Mouse (Mus musculus): ENCODE results near the gene Atf1. TPM values are rescaled to one million over a fixed set of nuclear protein-coding genes. Genes with fewer than 3 reads are reported as not detected.

Atf1 gene
- polyA plus RNA-seq, 2 experiments, result 24.9 to 29.7 TPM

GRCm38 (mm10) chr15:100201806-100202205 lies 25.8 kb upstream of the Atf1 start:
- no peaks in the 10 kb centered on the region; the same call in 1 of the 2 replicates for H3K36me3 ChIP-seq (replicated peaks; ENCODE audit: control insufficient read depth, insufficient read depth, low read depth)
- DNase-seq (ENCODE audit: low read depth in 3 of 3, low spot score in 3 of 3) (no peak), ATAC-seq (ENCODE audit: insufficient read depth) (no peak)
- TF ChIP-seq EP300 (IDR thresholded peaks at IDR 0.05; ENCODE audit: low read depth), result no peak
- no peak for TF ChIP-seq CTCF (IDR thresholded peaks at IDR 0.05; ENCODE audit: low read depth)
- WGBS (ENCODE audit: insufficient replicate concordance), result 68% methylated on average over 3 of the region's 3 CpGs
- no peaks in the 10 kb centered on the region for H3K9me3 ChIP-seq (ENCODE audit: control insufficient read depth, low read length)
- no peak overlapping the region for H3K4me2 ChIP-seq (ENCODE audit: low read depth)
- H3K27ac ChIP-seq, result no peak overlapping the region
- no peak overlapping the region for H3K9ac ChIP-seq (replicated peaks)
- H3K4me1 ChIP-seq (replicated peaks; ENCODE audit: control insufficient read depth in 2 of 2, insufficient read depth in 2 of 2, low read length in 1 of 2), result no peaks in the 10 kb centered on the region
- no peak overlapping the region for H3K4me3 ChIP-seq (ENCODE audit: insufficient read depth in 1 of 2, low read depth in 2 of 2, low read length in 2 of 2)
- no peaks in the 10 kb centered on the region for H3K27me3 ChIP-seq (ENCODE audit: control insufficient read depth, insufficient read depth, low read length)

DNA sequence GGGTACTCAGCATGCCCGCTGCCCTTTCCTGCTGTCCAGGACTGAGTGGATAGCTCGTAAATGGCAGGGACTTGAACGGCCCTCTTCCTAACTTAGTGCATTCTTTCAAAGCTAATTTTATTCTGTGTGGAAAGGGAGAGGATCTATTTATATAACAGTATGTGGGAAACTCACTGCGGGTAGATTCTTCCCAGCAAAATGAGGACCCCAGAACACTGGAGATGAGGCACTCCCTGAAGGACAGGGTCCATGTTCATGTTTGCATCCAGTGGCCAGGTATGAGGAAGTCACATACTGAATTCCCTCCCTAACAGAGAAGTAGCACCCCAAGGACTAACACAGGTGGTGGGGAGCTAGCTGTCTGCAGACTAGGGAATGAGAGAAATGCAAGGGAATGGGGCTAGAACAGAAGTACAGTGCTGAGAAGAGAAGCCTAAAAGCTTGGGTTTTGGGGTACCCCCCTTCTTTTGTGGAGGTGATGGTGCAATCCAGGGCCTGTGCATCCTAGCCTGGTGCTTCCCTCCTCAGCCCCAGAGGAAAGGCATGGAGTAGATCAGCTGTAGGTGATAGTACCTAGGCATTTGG lies 25.1 kb upstream of the Atf1 start:
- no peaks in the 10 kb centered on the region; the same call in 1 of the 2 replicates for H3K36me3 ChIP-seq (replicated peaks; ENCODE audit: control insufficient read depth, insufficient read depth, low read depth)
- ATAC-seq (ENCODE audit: insufficient read depth), result no peak
- no peaks in the 10 kb centered on the region for H3K27me3 ChIP-seq (ENCODE audit: control insufficient read depth, insufficient read depth, low read length)
- H3K4me3 ChIP-seq (ENCODE audit: insufficient read depth in 1 of 2, low read depth in 2 of 2, low read length in 2 of 2), result no peak overlapping the region
- no peaks in the 10 kb centered on the region for H3K9me3 ChIP-seq (ENCODE audit: control insufficient read depth, low read length)
- DNase-seq (ENCODE audit: low read depth in 3 of 3, low spot score in 3 of 3), result no peak
- TF ChIP-seq CTCF (IDR thresholded peaks at IDR 0.05; ENCODE audit: low read depth), result no peak
- no peak for TF ChIP-seq EP300 (IDR thresholded peaks at IDR 0.05; ENCODE audit: low read depth)
- 85% methylated on average over 4 of the region's 4 CpGs for WGBS (ENCODE audit: insufficient replicate concordance)
- no peaks in the 10 kb centered on the region for H3K4me1 ChIP-seq (replicated peaks; ENCODE audit: control insufficient read depth in 2 of 2, insufficient read depth in 2 of 2, low read length in 1 of 2)
- no peak overlapping the region for H3K9ac ChIP-seq (replicated peaks)
- H3K27ac ChIP-seq, result no peak overlapping the region
- H3K4me2 ChIP-seq (ENCODE audit: low read depth), result no peak overlapping the region

GRCm38 (mm10) chr15:100204574-100204973 lies 23.0 kb upstream of the Atf1 start:
- Histone ChIP-seq H3K9ac (replicated peaks) (no peak overlapping the region), H3K27ac (no peak overlapping the region), H3K4me2 (ENCODE audit: low read depth) (no peak overlapping the region), H3K27me3 (ENCODE audit: control insufficient read depth, insufficient read depth, low read length) (no peaks in the 10 kb centered on the region), H3K9me3 (ENCODE audit: control insufficient read depth, low read length) (no peaks in the 10 kb centered on the region), H3K4me1 (replicated peaks; ENCODE audit: control insufficient read depth in 2 of 2, insufficient read depth in 2 of 2, low read length in 1 of 2) (no peaks in the 10 kb centered on the region), H3K36me3 (replicated peaks; ENCODE audit: control insufficient read depth, insufficient read depth, low read depth) (no peaks in the 10 kb centered on the region), H3K4me3 (ENCODE audit: insufficient read depth in 1 of 2, low read depth in 2 of 2, low read length in 2 of 2) (no peak overlapping the region)
- no peak for ATAC-seq (ENCODE audit: insufficient read depth)
- TF ChIP-seq EP300 (IDR thresholded peaks at IDR 0.05; ENCODE audit: low read depth) (no peak), CTCF (IDR thresholded peaks at IDR 0.05; ENCODE audit: low read depth) (no peak)
- 83% methylated on average over 1 of the region's 1 CpGs for WGBS (ENCODE audit: insufficient replicate concordance)
- DNase-seq (ENCODE audit: low read depth in 3 of 3, low spot score in 3 of 3), result no peak

- no peak for TF ChIP-seq CTCF (IDR thresholded peaks at IDR 0.05; ENCODE audit: low read depth)
- no peak for TF ChIP-seq EP300 (IDR thresholded peaks at IDR 0.05; ENCODE audit: low read depth)
- no peak for ATAC-seq (ENCODE audit: insufficient read depth)
- H3K4me3 ChIP-seq (ENCODE audit: insufficient read depth in 1 of 2, low read depth in 2 of 2, low read length in 2 of 2), result no peak overlapping the region
- no peak overlapping the region for H3K27ac ChIP-seq
- no peaks in the 10 kb centered on the region for H3K9me3 ChIP-seq (ENCODE audit: control insufficient read depth, low read length)
- no peaks in the 10 kb centered on the region for H3K4me1 ChIP-seq (replicated peaks; ENCODE audit: control insufficient read depth in 2 of 2, insufficient read depth in 2 of 2, low read length in 1 of 2)
- H3K36me3 ChIP-seq (replicated peaks; ENCODE audit: control insufficient read depth, insufficient read depth, low read depth), result no peaks in the 10 kb centered on the region; the same call in 1 of the 2 replicates
- H3K27me3 ChIP-seq (ENCODE audit: control insufficient read depth, insufficient read depth, low read length), result no peaks in the 10 kb centered on the region
- H3K9ac ChIP-seq (replicated peaks), result no peak overlapping the region
- WGBS (ENCODE audit: insufficient replicate concordance), result 76% methylated on average over 3 of the region's 3 CpGs
- DNase-seq (ENCODE audit: low read depth in 3 of 3, low spot score in 3 of 3), result no peak
- no peak overlapping the region for H3K4me2 ChIP-seq (ENCODE audit: low read depth)
Observed at GRCm38 (mm10) chr15:100210013-100210412, 17.6 kb upstream of the Atf1 start.

- DNase-seq (ENCODE audit: low read depth in 3 of 3, low spot score in 3 of 3) (no peak), ATAC-seq (ENCODE audit: insufficient read depth) (no peak)
- no peaks in the 10 kb centered on the region for H3K4me1 ChIP-seq (replicated peaks; ENCODE audit: control insufficient read depth in 2 of 2, insufficient read depth in 2 of 2, low read length in 1 of 2)
- WGBS (ENCODE audit: insufficient replicate concordance), result 77% methylated on average over 2 of the region's 2 CpGs
- H3K36me3 ChIP-seq (replicated peaks; ENCODE audit: control insufficient read depth, insufficient read depth, low read depth), result no peaks in the 10 kb centered on the region; the same call in 1 of the 2 replicates
- H3K9me3 ChIP-seq (ENCODE audit: control insufficient read depth, low read length), result no peaks in the 10 kb centered on the region
- H3K9ac ChIP-seq (replicated peaks), result no peak overlapping the region
- no peak overlapping the region for H3K4me2 ChIP-seq (ENCODE audit: low read depth)
- H3K27me3 ChIP-seq (ENCODE audit: control insufficient read depth, insufficient read depth, low read length), result no peaks in the 10 kb centered on the region
- no peak overlapping the region for H3K4me3 ChIP-seq (ENCODE audit: insufficient read depth in 1 of 2, low read depth in 2 of 2, low read length in 2 of 2)
- TF ChIP-seq CTCF (IDR thresholded peaks at IDR 0.05; ENCODE audit: low read depth), result no peak
- TF ChIP-seq EP300 (IDR thresholded peaks at IDR 0.05; ENCODE audit: low read depth), result no peak
- no peak overlapping the region for H3K27ac ChIP-seq
Observed at GRCm38 (mm10) chr15:100213339-100213738, 14.3 kb upstream of the Atf1 start.
